Mouse (Mus musculus): ENCODE results near the gene Ttc26.
"Not testable (repeated sequence)": the region's sequence is repeated elsewhere in the genome, so short reads cannot be mapped to it uniquely, and the experiment has no call there.

Ttc26 gene

GRCm38 (mm10) chr6:38456425-38456824, 75.2 kb downstream of the Ttc26 start:
- not testable (repeated sequence) for DNase-seq (ENCODE audit: low read depth, low spot score)

GRCm38 (mm10) chr6:38458075-38458474, 76.8 kb downstream of the Ttc26 start:
- DNase-seq (ENCODE audit: low read depth, low spot score): no peak

GRCm38 (mm10) chr6:38469591-38469990, 88.3 kb downstream of the Ttc26 start:
- peak; percentile 21 for DNase-seq (ENCODE audit: low read depth, low spot score)

All from CD4-positive helper T cell, adult 2 months (primary cell).